Mouse (Mus musculus): ENCODE data around the gene Foxq1.

DNA sequence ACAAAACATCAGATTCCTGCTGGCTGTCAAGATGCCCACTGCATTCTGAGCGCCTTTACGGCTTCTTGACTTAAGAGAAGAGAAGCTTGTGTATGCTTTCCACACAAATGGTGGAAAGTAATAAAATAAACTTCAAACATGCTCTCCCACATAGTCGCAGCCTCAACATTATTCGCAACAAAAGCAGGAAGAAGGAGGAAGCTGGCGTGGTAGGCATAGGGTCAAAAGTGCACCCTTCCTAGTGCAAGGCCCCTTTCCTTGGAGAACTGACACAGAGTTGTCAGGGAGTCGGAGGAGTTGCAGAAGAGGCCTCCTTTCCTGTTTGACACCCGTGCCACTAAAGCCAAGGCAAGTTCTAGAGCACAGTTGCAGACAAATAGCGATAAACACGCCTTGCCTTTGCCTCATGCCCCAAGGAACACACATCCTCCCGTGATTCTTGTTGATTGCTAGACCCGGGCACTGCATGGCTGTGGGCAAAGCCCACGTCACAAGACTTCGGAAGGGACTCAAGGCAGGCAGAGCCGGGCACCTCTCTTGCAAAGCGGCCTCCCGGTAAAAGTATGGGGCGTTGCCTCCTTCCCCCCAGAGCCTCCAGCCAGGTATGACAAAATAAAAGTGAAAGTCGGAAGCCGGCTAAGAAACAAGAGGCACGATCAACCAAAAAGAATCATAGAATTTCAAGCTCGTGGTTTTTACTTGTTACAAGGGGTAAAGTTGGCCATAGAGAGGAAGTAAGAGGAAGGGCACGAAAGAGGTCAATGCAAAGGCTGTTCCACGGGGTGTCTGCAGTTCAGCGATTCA lies 1.2 kb downstream of the Foxq1 start:
- no peak for TF ChIP-seq CTCF (IDR thresholded peaks at IDR 0.05; ENCODE audit: control insufficient read depth, insufficient read depth, insufficient read length)
- no peak for TF ChIP-seq MAX (IDR thresholded peaks at IDR 0.05)
- no peak for TF ChIP-seq FOSL1 (IDR thresholded peaks at IDR 0.05; ENCODE audit: insufficient read depth, low read length, poor library complexity, severe bottlenecking)
- TF ChIP-seq CEBPB (IDR thresholded peaks at IDR 0.05; ENCODE audit: low read depth), result no peak
- no peak for TF ChIP-seq USF1 (IDR thresholded peaks at IDR 0.05; ENCODE audit: low read depth)
- no peak for TF ChIP-seq MYOG (IDR thresholded peaks at IDR 0.05; ENCODE audit: control insufficient read depth, extremely low read depth, insufficient read length)
- no peak for TF ChIP-seq MYOD1 (IDR thresholded peaks at IDR 0.05; ENCODE audit: control insufficient read depth, insufficient read length, low read depth)
